Mouse (Mus musculus): Measurements from ENCODE around the gene Cep290.
"Not testable (repeated sequence)": the region's sequence is repeated elsewhere in the genome, so short reads cannot be mapped to it uniquely, and the experiment has no call there.

The Cep290 gene

DNA sequence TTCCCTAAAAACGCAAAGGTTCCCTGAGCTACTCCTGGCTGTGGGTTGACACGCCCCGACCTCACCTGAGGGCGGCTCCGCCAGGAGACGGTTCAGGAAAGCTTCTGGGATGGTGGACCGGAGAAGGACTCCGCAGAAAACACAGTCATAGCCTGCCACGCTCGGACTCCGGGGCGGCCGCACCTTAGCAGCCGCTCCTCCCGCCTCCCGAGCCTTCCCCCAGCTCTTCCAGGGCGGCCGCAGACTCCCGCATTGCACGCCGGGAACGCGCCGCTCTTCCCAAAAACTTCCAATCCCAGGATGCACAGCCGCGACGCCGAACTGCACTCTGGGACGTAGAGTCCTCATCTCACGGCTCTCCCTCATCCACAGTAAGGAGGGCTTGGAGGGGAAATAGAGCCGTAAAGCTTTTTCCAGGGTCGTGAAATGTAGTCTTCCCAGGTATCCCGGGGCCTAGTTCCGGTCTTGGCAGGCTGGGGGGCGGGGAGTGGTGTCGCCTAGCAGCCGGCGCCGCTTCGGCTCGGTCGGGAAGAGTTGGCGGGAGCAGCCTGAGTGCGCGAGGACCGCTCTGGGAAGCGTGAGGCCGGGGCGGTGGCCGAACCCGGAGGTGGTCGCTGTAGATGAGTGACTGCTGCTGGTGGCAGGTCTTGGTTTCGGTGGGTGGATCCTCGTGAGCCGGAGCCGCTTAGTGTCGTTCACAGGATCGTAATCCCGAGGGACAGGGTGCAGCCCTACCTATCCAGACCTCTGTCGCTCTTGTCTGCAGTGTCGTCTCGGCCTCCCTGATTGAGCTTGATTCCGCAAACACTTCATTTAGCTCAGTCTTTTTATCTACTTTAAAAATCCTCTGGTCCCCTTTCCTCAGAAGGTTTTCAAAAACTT, at the start of gene Cep290, which contains the start of gene Tmtc3:
TSS of gene Cep290 (plus strand) at position 462 of the 882 bp plus-strand sequence.
TSS of gene Tmtc3 (minus strand) at position 254 of the 882 bp plus-strand sequence.
- DNase-seq (ENCODE audit: low read depth, low spot score), result peak; percentile 43

DNA sequence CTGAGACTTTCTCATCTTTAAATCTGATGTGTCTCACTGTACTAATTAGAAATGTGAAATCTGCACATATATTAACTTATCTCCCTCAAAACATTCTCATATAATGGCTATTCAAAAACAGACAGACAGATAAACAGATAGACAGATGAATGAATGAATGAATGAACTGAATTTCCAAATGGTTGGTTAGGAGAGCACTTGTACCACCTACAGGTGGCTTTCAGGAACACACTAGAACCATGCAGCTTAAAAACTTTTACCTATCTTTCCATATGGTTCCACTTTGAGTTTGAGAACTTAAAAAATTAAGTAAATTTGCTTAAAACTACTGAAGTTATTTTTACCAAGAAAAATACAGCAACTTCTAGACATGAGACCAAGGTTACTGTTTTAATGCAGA, 38.0 kb upstream of the Cep290 start:
- DNase-seq (ENCODE audit: low read depth, low spot score), result no peak

DNA sequence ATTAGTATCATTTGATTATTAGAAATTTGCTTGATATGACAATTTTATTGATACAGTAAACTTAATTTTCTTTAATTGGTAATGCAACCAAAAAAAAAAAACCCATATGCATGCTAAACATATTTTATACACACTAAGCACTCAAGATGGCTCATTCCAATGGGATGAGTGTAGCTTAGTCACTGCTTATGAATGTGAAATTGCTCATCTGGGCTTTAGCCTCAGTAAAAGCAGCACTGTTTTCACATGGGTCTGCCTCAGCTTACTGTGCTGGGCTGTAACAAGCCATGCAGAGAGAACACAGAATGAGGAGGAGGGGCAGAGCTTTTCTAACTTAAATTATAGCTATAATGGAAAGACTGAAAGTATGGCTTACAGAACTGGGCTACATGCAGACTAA, 26.8 kb upstream of the Cep290 start:
- DNase-seq (ENCODE audit: low read depth, low spot score), result no peak

DNA sequence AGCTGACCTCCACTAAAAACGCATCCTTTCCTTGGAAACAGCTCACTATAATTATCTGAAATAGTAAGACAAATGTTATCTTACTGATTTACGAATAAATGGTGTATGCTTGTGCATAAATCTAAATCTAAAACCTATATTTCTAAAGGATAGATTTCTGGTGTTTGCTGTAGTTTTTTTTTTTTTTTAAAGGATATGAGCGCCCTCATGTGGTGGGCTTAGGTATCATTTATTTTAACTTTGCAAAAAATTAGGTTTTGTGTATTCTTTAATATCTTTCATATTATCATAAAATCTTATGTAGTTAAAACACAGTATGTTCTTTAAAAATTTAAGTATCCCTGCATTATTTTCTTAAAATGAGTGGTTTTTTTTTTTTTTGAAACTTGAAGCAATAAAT, 12.3 kb upstream of the Cep290 start:
- peak; percentile 24 for DNase-seq (ENCODE audit: low read depth, low spot score)

DNA sequence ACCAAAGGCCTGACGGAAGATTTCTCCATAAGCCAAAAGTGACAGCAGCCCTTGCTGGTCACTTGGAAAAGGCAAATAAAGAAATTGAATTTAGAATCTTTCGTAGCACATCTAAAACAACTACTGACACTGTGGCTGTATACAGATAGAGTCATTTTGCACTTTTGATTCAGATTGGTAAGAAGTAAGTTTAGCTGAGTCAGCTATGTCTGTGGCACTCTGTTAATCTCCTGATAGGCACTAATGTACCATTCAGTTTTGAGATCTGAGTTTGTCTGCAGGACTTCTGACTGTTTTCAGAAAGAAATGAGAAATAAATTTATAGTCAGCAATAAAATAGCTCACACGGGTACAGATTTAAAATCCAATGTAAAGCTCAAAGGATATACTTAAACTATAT, 7.8 kb upstream of the Cep290 start:
- no peak for DNase-seq (ENCODE audit: low read depth, low spot score)

DNA sequence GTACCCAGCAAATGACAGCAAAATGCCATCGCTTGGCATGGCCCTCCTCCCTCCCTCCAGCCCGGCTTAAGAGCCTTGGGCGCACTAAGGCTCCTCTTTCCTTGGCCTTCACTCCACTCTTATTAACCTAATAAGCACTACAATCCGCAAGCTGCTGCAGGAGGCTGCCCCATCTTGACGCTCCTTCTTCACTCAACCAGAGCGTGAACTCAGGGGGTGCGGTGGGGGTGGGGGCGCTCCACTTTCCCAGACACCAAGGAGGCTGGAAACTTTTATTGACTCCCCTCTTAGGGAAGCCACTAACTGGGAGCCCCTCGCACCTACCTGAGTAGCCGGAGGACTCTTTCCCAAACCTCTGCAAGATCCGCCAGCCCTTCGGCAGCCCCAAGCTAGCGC, 659 bp upstream of the Cep290 start:
- peak; percentile 11 for DNase-seq (ENCODE audit: low read depth, low spot score)

DNA sequence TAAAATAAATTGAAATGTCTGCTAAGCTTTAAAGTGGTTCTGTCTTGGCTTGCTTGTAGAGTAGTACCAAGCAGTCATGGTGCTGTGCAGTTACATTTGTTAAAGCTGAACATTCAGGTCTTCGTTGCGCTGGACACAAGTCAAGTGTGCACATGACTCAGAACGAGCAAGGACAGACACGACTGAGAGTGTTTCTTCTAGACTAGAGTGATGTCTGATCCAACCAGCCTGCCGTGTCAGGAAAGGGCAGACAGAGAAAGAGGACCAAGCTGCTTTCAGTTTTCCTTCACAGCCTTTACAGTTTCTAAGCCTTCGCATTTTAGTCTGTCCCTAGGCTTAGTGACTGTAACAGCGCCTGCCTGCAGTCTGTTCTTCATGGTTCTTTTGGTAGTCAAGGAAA, 4.6 kb downstream of the Cep290 start:
- no peak for DNase-seq (ENCODE audit: low read depth, low spot score)

DNA sequence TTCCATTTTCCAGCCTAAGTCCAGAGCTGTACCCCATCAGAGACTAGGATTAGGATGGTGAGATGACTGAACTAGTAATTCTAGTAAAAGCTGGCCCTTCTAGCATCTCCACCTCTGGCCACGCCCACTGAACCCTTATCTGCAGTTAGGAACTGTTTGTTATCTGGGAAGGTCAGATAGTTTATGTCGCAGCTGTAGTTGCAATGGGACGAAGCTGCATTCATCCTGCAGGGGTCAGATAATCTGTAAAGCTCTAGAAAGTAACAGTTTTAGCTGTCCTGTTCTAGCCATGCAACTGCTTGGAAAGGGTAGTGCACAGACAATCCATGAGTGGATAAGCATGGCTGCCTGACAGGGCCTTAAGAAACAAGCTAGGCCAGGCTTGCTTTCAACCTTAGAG, 11.0 kb downstream of the Cep290 start:
- no peak for DNase-seq (ENCODE audit: low read depth, low spot score)

DNA sequence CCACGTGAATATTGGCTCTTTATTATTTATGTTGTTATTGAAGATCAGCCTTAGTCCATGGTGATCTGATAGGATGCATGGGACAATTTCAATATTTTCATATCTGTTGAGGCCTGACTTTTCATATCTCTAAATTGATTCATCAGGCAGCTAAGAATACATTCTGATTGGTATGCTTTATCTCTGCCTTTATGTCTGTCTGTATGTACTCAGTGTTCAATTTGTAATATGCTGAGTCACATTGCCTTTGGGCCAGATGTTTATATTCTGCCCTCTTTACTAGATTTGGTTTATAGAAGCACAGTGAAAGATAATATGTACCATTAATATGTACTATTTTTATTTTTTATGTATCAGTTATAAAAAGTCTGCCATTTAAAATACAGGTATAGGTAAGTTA, 20.8 kb downstream of the Cep290 start:
- no peak for DNase-seq (ENCODE audit: low read depth, low spot score)

DNA sequence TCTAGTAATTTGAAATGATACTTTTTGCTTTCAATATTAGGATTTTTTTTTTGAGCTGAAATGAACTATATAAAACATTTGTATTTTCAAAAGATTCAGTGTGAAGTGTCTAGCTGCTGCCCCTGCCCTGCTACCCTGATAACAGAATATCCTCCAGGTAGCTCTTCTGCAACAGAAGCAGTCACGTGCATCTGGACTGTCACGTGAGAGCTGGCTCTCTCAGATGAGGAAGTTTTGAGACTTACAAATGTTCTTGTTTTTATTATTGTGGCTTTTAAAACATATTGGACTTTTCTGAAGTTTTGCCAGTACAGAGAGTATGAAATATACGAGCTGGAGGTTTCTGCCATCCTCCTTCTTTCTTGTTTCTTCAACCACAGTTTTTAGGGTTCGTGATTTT, 34.3 kb downstream of the Cep290 start:
- DNase-seq (ENCODE audit: low read depth, low spot score), result no peak

DNA sequence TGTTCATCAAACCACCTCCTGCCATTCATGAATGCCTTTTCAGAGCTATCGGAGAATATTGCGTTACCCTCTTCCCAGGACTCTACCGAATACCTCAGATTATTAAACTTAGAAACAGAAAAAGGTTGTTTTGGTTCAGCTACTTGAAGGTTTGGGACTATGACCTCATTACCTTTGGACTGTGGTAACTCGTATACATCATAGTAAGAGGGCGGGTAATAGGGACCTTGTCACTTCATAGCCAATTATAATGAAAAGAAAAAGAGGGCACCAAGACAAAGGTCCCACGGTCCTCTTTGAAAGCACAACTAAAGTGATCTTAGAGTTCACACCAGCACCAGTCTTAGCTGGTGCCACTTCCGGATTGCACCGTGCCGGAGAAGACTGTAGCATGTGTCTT, 35.0 kb downstream of the Cep290 start:
- DNase-seq (ENCODE audit: low read depth, low spot score), result no peak

DNA sequence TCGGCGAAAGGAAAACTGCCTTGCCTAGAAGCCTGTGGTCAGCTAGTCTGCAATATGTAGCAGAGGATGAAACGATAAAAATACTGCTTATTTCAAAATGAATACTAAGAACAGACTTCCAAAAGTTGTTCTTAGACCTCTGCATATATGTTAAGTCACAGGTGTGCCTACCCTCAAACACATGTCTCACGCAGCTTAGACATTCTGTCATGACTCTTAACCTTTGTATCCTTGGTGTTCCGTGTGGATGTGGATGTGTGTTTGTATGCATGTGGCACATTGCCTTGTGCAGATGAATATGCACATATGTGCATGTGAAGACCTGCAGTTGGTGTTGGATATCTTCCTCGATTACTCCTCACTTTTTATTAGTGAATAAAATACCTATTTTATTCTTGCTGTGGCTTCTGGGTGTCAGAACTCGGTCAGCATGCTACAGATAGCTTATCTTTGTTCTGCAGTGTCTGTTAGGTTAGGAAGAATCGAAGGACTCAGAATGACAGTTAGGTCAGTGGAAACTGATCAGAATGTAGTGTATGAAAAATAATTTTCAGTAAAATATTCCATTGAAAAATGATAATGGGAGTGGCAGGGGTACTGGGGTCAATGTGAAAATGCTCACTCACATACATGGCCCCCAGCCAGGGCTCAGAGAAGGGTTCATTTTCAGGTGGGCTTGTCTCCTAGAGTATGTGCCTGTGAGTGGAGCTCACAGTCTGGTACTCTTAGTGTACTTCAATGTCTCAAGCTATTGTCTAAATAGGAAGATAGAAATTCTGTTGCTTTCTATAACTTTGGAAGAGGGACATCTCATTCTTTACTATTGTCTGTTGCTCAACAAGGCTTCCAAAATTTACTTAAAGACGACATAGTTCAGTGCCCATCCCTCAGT, 37.4 kb downstream of the Cep290 start:
- DNase-seq (ENCODE audit: low read depth, low spot score), result no peak

DNA sequence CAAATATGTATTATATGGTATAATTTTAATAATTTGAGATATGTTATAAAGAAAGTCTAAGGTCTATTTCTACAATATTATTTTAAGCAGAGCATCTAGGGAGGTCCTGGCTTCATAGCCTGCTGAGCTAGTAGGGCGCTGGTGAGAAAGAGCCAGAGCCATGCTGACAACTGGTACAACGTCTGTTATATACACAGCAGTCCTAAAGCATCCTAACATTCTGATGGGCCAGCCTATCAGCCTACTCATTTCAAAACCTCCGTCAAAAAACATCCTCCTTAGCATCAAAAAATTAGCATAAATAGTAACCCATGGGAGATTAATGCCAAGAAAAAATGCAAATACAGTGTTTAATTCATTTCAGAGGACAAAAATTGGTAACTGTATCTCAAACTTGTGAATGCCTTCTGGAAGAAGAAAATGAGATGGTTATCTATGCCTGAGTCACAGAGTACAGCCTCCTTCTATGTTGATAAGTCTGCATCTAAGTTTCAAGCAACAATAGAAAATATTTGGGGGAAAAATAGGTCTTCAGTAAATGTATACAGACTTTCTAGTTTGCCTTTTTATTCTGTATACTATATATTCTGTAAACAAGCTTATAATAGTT, 69.3 kb downstream of the Cep290 start:
- no peak for DNase-seq (ENCODE audit: low read depth, low spot score)

DNA sequence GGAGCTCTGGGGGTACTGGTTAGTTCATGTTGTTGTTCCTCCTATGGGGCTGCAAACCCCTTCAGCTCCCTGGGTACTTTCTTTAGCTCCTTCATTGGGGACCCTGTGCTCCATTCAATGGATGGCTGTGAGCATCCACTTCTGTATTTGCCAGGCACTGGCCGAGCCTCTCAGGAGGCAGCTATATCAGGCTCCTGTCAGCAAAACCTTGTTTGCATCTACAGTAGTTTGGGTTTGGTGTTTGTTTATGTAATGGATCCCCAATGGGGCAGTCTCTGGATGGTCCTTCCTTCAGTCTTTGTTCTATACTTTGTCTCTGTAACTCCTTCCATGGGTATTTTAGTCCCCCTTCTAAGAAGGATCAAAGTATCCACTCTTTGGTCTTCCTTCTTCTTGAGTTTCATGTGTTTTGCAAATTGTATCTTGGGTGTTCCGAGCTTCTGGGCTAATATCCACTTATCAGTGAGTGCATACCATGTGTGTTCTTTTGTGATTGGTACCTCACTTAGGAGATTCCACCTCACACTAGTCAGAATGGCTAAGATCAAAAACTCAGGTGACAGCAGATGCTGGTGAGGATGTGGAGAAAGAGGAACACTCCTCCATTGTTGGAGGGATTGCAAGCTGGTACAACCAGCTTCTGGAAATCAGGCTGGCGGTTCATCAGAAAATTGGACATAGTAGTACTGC, 73.0 kb downstream of the Cep290 start:
- DNase-seq (ENCODE audit: low read depth, low spot score), result not testable (repeated sequence)

DNA sequence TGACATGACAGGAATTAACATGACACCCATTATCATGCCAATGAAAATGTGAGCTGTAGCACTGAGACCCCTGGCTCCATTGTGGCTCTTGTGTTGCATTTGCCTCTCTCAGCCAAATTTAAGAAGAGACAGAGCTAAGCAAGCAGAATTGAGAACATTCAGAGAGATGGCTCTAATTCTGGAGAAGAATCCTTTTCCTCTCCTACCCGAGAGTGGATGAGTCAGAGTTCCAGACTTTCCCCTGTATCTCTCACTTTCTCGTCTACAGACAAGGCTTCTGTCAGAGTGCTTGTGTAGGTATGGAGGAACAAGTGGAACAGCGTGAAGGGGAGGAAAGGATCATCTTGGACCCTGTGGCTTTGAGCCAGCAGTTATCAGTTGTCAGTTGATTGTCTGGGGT, 76.8 kb downstream of the Cep290 start:
- no peak for DNase-seq (ENCODE audit: low read depth, low spot score)

DNA sequence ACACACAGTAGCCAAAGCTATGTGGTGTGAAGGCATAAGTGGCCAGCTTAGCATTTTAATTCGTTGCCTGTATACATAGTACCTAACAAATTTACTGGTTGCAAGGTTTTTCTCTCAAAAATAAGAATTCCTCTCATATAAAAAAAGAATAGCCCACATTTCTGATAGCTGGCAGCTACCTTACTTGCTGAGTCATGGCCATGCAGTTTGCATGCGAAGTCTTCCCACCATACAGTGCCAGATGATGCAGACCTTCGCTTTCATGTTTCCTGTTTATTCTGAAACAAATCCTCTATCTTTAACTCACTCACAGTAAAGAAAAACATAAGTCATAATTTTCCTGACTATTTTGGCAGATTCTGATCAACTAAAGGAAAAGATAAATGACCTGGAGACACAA, 84.3 kb downstream of the Cep290 start:
- DNase-seq (ENCODE audit: low read depth, low spot score), result no peak

DNA sequence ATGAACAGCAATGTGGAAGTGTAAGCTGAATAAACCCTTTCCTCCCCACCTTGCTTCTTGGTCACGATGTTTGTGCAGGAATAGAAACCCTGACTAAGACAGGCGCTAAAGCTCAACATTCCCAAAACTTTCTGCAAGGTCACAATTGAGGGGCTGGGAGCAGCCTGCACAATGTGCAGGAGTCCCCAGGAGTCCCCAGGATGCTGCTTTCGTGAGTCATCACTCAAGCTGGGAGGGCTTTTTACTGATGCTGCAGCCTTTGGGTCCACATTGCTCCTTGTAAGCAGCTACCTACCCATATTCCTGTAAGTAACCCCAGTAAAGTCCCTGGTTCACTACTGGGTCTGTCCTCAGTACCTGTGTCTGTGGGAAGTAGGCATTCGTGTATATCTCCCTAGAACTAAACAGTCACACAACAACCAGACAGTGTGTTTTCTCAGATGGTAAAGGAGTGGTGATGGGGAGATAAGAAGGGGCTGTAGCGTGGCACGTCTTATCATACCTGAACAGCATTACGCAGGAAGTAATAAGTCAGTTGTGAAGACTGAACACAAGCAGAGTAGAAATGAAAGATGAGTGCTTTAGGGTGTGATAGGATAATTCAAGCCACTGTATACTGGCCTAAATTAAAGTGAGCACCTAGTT, 87.3 kb downstream of the Cep290 start:
- DNase-seq (ENCODE audit: low read depth, low spot score), result no peak

DNA sequence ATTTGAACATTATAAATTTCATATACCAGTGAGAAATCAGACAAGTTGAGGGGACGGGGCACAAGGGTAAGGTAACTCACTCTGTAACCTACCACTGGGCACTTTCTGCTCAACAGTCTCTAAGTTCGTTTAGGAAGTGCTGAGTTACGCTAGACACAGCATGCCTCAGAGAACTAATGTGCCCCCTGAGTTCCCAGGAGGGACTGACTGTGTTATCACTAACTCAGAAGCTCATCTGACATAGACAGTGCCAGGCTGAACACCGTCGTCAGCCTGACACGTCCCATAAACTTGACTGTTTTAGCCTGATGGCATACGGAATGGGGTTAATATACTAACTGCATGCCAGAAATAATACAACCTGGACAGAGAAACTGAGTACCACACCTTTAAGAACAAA, 87.9 kb downstream of the Cep290 start:
- no peak for DNase-seq (ENCODE audit: low read depth, low spot score)

DNA sequence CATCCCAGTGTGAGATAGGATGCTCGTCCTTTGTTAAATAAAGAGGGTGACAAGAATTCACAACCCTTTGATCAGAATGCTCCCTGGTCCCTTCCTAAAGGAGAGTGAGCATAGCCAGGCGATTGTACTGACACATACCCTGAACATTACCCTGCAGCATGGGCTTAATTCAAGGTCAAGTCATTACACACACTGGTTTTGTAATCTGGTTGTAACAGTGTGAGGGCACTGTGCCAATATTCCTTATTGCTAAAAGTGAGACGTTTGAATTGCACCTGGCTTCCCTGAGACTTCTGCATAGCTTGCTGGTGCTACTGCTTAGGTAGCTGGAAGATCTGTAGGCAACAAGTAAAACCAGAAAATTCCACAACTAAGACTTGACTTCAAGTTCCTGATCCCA, 96.8 kb downstream of the Cep290 start:
- no peak for DNase-seq (ENCODE audit: low read depth, low spot score)

DNA sequence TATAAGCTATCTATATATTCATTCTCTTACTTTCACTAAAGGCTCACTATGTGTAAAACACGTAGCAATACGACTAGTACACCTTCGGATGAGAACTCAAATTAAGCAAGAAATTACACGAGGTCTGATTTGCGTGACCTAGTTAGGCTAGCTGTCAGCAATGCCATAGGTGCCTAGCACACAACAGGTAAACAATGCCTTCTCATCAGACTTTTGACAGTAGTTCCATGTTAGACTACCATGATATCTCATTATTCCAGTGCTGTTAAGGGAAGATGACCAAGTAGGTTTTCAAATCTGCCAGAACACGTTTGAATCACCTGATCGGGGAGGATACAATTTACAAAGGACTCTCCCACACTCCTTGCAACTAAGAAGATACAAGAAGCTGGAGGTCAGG, 101.2 kb downstream of the Cep290 start:
- DNase-seq (ENCODE audit: low read depth, low spot score), result no peak

DNA sequence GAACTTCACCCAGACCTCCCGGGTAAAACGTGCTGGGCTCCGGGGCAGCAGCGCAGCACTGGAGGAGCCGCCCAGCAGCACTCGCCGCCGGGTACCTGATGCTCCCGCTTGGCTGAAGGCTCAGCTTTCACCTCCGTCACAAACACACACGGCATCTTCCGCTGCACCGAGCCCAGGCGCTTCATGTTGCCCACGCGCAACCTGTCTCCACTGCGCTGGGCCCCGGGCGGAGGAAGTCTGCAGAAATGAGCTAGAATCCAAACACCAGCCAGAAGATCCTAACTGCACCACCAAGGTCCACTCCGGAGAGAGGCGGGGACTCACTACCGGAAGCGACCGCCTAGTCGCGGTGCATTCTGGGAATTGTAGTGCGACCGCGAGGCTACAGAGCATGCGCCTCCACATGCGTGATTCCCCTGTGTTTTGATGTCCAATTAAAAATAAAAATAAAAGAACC, 101.6 kb downstream of the Cep290 start:
- peak; percentile 87 for DNase-seq (ENCODE audit: low read depth, low spot score)
